16 mouse cellular contexts compared by ENCODE assay signal in genomic region chr4:58613022-58613421, GRCm38 (mm10). TPM values are rescaled to one million over a fixed set of nuclear protein-coding genes. Genes with fewer than 3 reads are reported as not detected.
DNase-seq lines count a peak whose midpoint lies in the region; ATAC-seq lines count a peak whose summit lies in the region.
"Had no signal": no experiment of that assay in that cellular context is flagged by ENCODE, and none has a peak within 500 bp of the region (broad histone marks: within the 10 kb centered on the region; RNA-seq: fewer than 3 reads in every experiment).

No protein-coding gene starts in this region.

- peak; percentile 19 to 26 for DNase-seq in heart, adult 9 months (ENCODE audit: low spot score in 2 of 2)
- DNase-seq in heart, postnatal 4 days: no peak
- DNase-seq in lung, postnatal 36 days: peak; percentile 27
- no peak for DNase-seq in lung, postnatal 14 days
- no peak for DNase-seq in urinary bladder, postnatal 10 days (ENCODE audit: low spot score)
- DNase-seq in frontal cortex, postnatal 14 days (ENCODE audit: low spot score in 2 of 2): no peak
- DNase-seq: adrenal gland, postnatal 10 days; cerebellum, postnatal 25 days; kidney, postnatal 10 days; lung, adult 2 months; thymus, postnatal 25 days had no signal

- ATAC-seq in hematopoietic stem cell, adult 5-6 weeks (replicated peaks in 1 of 2; ENCODE audit: insufficient read depth in 1 of 2, low FRiP score in 2 of 2, low TSS enrichment in 1 of 2, low read depth in 1 of 2, poor library complexity in 2 of 2, severe bottlenecking in 2 of 2): peak; percentile 62 to 76; a peak in 3 of 4 replicates
- ATAC-seq: activated CD4-positive, CD25-positive, alpha-beta regulatory T cell, adult 4 months; forebrain, embryonic 16.5 days; intestine, embryonic 16.5 days; midbrain, embryonic 15.5 days had no signal

RNA-seq across cellular contexts. Expression of gene Lpar1, which starts 59.3 kb away (rescaled TPM):
- 10 to 100 TPM; 17.1 to 18.7 TPM for total RNA-seq in heart, postnatal 4 days (2021)
- 1.1 and 4.6 TPM in 2 replicates for total RNA-seq in hematopoietic stem cell, adult 5-6 weeks (2017)

Comparison
In these comparisons a context has a peak if more than half of its experiments do, and no peak if none do; other contexts are left out.
1. DNase-seq: peak in heart, adult 9 months (2 of 2) and lung, postnatal 36 days (single experiment); none in heart, postnatal 4 days (single experiment), lung, postnatal 14 days (single experiment), urinary bladder, postnatal 10 days (single experiment) and frontal cortex, postnatal 14 days (0 of 2).